8 mouse cellular contexts compared by ENCODE assay signal in genomic region chr5:136982338-136982930, GRCm38 (mm10). TPM values are rescaled to one million over a fixed set of nuclear protein-coding genes. Genes with fewer than 3 reads are reported as not detected.
DNase-seq lines count a peak whose midpoint lies in the region; ATAC-seq lines count a peak whose summit lies in the region.

No protein-coding gene starts in this region.

- no peaks in the 10 kb centered on the region for H3K9me3 ChIP-seq in hindbrain, embryonic 11.5 days (ENCODE audit: control insufficient read depth, low read length)
- no peaks in the 10 kb centered on the region for H3K9me3 ChIP-seq in hindbrain, embryonic 16.5 days (ENCODE audit: control insufficient read depth, low read length)

- ATAC-seq in hindbrain, embryonic 11.5 days (ENCODE audit: low FRiP score): no peak
- ATAC-seq in hindbrain, embryonic 16.5 days: no peak

- peaks cover 5% of the 10 kb centered on the region; the same call in 1 of the 2 replicates for H3K36me3 ChIP-seq in hindbrain, embryonic 11.5 days (ENCODE audit: control insufficient read depth, insufficient read depth, low read length)
- peaks cover 16% of the 10 kb centered on the region for H3K36me3 ChIP-seq in hindbrain, embryonic 16.5 days (ENCODE audit: control insufficient read depth, insufficient read depth, low read length)

- H3K9ac ChIP-seq in hindbrain, embryonic 11.5 days (ENCODE audit: low read depth, low read length): no peak overlapping the region
- no peak overlapping the region for H3K9ac ChIP-seq in hindbrain, embryonic 16.5 days (ENCODE audit: low read depth, low read length)

- WGBS in hindbrain, embryonic 11.5 days: 58% methylated on average over 14 of the region's 16 CpGs
- 46% methylated on average over 14 of the region's 16 CpGs for WGBS in hindbrain, embryonic 16.5 days

- H3K27me3 ChIP-seq in hindbrain, embryonic 11.5 days (ENCODE audit: control insufficient read depth, insufficient read depth, low read length): no peaks in the 10 kb centered on the region
- H3K27me3 ChIP-seq in hindbrain, embryonic 16.5 days (replicated peaks; ENCODE audit: control insufficient read depth, insufficient read depth, low read length): no peaks in the 10 kb centered on the region

- H3K4me1 ChIP-seq in hindbrain, embryonic 11.5 days (replicated peaks; ENCODE audit: control insufficient read depth, insufficient read depth, low read length): no peaks in the 10 kb centered on the region; the same call in 1 of the 2 replicates
- peaks cover 8% of the 10 kb centered on the region for H3K4me1 ChIP-seq in hindbrain, embryonic 16.5 days (ENCODE audit: control insufficient read depth, insufficient read depth, low read depth, low read length)

- DNase-seq in hindbrain, embryonic 11.5 days (ENCODE audit: low spot score): peak; percentile 79
- DNase-seq in urinary bladder, postnatal 14 days (ENCODE audit: low spot score): peak; percentile 48
- DNase-seq in urinary bladder, adult 18-20 months (ENCODE audit: low spot score in 2 of 2): no peak
- DNase-seq in cerebellum, postnatal 14 days: peak; percentile 71 to 86
- DNase-seq in mesoderm, embryonic 11.5 days (ENCODE audit: low read depth, low spot score): peak; percentile 50
- DNase-seq in ovary, adult 18-20 months (ENCODE audit: low spot score): no peak
- DNase-seq in yolk sac, embryonic 10.5 days (ENCODE audit: low spot score): no peak

- H3K27ac ChIP-seq in hindbrain, embryonic 11.5 days (ENCODE audit: low read depth, low read length): no peak overlapping the region
- H3K27ac ChIP-seq in hindbrain, embryonic 16.5 days (ENCODE audit: low read depth, low read length): no peak overlapping the region

- H3K4me2 ChIP-seq in hindbrain, embryonic 11.5 days (replicated peaks; ENCODE audit: low read depth, low read length): no peak overlapping the region
- no peak overlapping the region for H3K4me2 ChIP-seq in hindbrain, embryonic 16.5 days (ENCODE audit: low read length)

- H3K4me3 ChIP-seq in hindbrain, embryonic 11.5 days (ENCODE audit: low read depth, low read length): no peak overlapping the region
- no peak overlapping the region for H3K4me3 ChIP-seq in hindbrain, embryonic 16.5 days (ENCODE audit: low read length)

RNA-seq across cellular contexts. Expression of gene Plod3, which starts 4.4 kb away (rescaled TPM):
- 26.0 and 32.4 TPM in 2 replicates for polyA plus RNA-seq in hindbrain, embryonic 11.5 days (2014; fragmentation: Nextera tagmentation; extraction: Ambion mirVana)
- 36.3 and 39.7 TPM in 2 replicates for polyA plus RNA-seq in hindbrain, embryonic 16.5 days (2015; fragmentation: Nextera tagmentation; extraction: Ambion mirVana)

RNA-seq across cellular contexts. Expression of gene Znhit1, which starts 5.4 kb away (rescaled TPM):
- 92.8 and 106 TPM in 2 replicates for polyA plus RNA-seq in hindbrain, embryonic 11.5 days (2014; fragmentation: Nextera tagmentation; extraction: Ambion mirVana)
- polyA plus RNA-seq in hindbrain, embryonic 16.5 days (2015; fragmentation: Nextera tagmentation; extraction: Ambion mirVana): 144 and 156 TPM in 2 replicates

RNA-seq across cellular contexts. Expression of gene Cldn15, which starts 16.0 kb away (rescaled TPM):
- 0.32 TPM in 1 of 2 replicates, not detected in the other for polyA plus RNA-seq in hindbrain, embryonic 11.5 days (2014; fragmentation: Nextera tagmentation; extraction: Ambion mirVana)
- polyA plus RNA-seq in hindbrain, embryonic 16.5 days (2015; fragmentation: Nextera tagmentation; extraction: Ambion mirVana): 0.16 and 0.30 TPM in 2 replicates

RNA-seq across cellular contexts. Expression of gene Fis1, which starts 29.4 kb away (rescaled TPM):
- 340 and 348 TPM in 2 replicates for polyA plus RNA-seq in hindbrain, embryonic 11.5 days (2014; fragmentation: Nextera tagmentation; extraction: Ambion mirVana)
- 370 and 382 TPM in 2 replicates for polyA plus RNA-seq in hindbrain, embryonic 16.5 days (2015; fragmentation: Nextera tagmentation; extraction: Ambion mirVana)

RNA-seq across cellular contexts. Expression of gene Vgf, which starts 43.8 kb away (rescaled TPM):
- 0.14 and 1.2 TPM in 2 replicates for polyA plus RNA-seq in hindbrain, embryonic 11.5 days (2014; fragmentation: Nextera tagmentation; extraction: Ambion mirVana)
- polyA plus RNA-seq in hindbrain, embryonic 16.5 days (2015; fragmentation: Nextera tagmentation; extraction: Ambion mirVana): 14.1 and 17.0 TPM in 2 replicates

Comparison
In these comparisons a context has a peak if more than half of its experiments do, and no peak if none do; other contexts are left out.
1. DNase-seq: peak in hindbrain, embryonic 11.5 days (single experiment), urinary bladder, postnatal 14 days (single experiment), cerebellum, postnatal 14 days (2 of 2) and mesoderm, embryonic 11.5 days (single experiment); none in urinary bladder, adult 18-20 months (0 of 2), ovary, adult 18-20 months (single experiment) and yolk sac, embryonic 10.5 days (single experiment).